Mouse (Mus musculus): ENCODE data around the gene Ifitm6. TPM values are rescaled to one million over a fixed set of nuclear protein-coding genes. Genes with fewer than 3 reads are reported as not detected.
A peak's percentile ranks its signal among the peaks of the same experiment; 100 is the strongest.

Gene Ifitm6
- polyA plus RNA-seq, 1 experiment from 2014 or later = 1.5 TPM

DNA sequence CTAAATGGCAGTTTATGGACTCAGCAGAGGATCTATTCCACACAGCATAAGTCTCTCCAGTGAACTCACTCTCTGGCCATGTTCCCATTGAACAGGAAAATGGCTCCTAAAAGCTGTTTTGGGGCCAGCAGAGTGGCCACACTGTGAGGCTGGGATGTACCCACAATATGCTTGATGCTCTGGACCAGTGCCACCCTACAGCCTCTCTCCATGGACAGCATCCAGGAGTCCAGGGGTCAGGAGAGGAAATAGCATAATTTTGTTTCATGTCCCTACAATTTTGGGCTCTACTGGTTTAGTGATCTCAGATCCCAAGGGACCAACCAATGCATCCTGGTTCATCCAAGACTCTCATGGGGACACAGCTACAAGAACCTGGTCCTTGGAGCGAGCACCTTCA is 39.8 kb upstream of the Ifitm6 start:
- Histone ChIP-seq H3K4me3 (ENCODE audit: low read length) (no peak overlapping the region), H3K27me3 (ENCODE audit: insufficient read depth, low read length) (no peaks in the 10 kb centered on the region), H3K27ac (ENCODE audit: low read length) (no peak overlapping the region), H3K36me3 (ENCODE audit: insufficient read depth, low read length) (no peaks in the 10 kb centered on the region), H3K4me1 (ENCODE audit: insufficient read depth, low read length) (peaks cover 10% of the 10 kb centered on the region; the same call in 1 of the 2 replicates), H3K9ac (replicated peaks; ENCODE audit: low read length) (no peak overlapping the region), H3K4me2 (replicated peaks; ENCODE audit: low read depth, low read length) (no peak overlapping the region), H3K9me3 (ENCODE audit: low read length) (no peaks in the 10 kb centered on the region)
- no peak for ATAC-seq (ENCODE audit: low FRiP score, low TSS enrichment)
- 96% methylated on average over 1 of the region's 1 CpGs for WGBS

DNA sequence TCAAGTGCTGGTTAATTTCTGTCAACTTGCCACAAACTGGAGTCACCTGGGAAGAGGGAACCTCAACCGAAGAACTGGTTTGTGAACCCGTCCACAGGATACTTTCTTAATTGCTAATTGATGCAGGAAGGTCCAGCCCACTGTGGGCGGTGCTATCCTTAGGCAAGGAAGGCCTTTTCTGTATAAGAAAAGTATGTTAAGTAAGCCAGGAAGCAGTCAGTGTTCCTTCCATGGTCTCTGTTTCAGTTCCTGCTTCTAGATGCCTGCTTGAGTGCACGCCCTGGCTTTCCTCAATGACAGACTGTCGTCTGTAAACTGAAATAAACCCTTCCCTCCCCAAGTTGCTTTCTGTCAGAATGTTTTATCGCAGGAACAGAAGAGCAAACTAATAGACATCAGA is 39.3 kb upstream of the Ifitm6 start:
- no peak overlapping the region for H3K9ac ChIP-seq (replicated peaks; ENCODE audit: low read length)
- H3K4me1 ChIP-seq (ENCODE audit: insufficient read depth, low read length) = peaks cover 10% of the 10 kb centered on the region; the same call in 1 of the 2 replicates
- no peak overlapping the region for H3K4me2 ChIP-seq (replicated peaks; ENCODE audit: low read depth, low read length)
- H3K27ac ChIP-seq (ENCODE audit: low read length) = no peak overlapping the region
- no peaks in the 10 kb centered on the region for H3K27me3 ChIP-seq (ENCODE audit: insufficient read depth, low read length)
- no peak overlapping the region for H3K4me3 ChIP-seq (ENCODE audit: low read length)
- H3K36me3 ChIP-seq (ENCODE audit: insufficient read depth, low read length) = no peaks in the 10 kb centered on the region
- ATAC-seq (ENCODE audit: low FRiP score, low TSS enrichment) = no peak
- WGBS = 87% methylated on average over 6 of the region's 6 CpGs
- H3K9me3 ChIP-seq (ENCODE audit: low read length) = no peaks in the 10 kb centered on the region

DNA sequence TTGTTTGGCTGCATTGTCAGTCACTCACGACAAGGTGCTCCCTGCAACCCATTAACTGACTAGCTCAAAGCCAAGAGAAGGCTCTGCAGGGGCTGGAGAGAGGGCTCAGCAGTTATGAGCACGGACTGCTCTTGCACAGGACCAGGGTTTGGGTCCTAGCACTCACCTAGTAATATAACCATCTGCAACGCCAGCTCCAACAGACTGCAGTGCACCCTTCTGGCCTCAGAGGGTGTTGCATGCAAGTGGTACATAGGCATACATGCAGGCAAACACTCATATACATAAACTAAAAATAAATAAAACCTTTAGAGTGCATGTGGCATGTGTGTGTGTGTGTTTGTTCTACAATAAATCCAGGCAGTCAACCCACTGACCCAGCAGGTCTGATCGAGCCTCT is 38.1 kb upstream of the Ifitm6 start:
- Histone ChIP-seq H3K4me3 (ENCODE audit: low read length) (no peak overlapping the region), H3K9me3 (ENCODE audit: low read length) (no peaks in the 10 kb centered on the region), H3K9ac (replicated peaks; ENCODE audit: low read length) (no peak overlapping the region), H3K36me3 (ENCODE audit: insufficient read depth, low read length) (no peaks in the 10 kb centered on the region), H3K4me2 (replicated peaks; ENCODE audit: low read depth, low read length) (no peak overlapping the region), H3K27me3 (ENCODE audit: insufficient read depth, low read length) (no peaks in the 10 kb centered on the region), H3K27ac (ENCODE audit: low read length) (no peak overlapping the region), H3K4me1 (ENCODE audit: insufficient read depth, low read length) (peaks cover 5% of the 10 kb centered on the region; the same call in 1 of the 2 replicates)
- WGBS = 86% methylated on average over 4 of the region's 4 CpGs
- ATAC-seq (ENCODE audit: low FRiP score, low TSS enrichment) = no peak

DNA sequence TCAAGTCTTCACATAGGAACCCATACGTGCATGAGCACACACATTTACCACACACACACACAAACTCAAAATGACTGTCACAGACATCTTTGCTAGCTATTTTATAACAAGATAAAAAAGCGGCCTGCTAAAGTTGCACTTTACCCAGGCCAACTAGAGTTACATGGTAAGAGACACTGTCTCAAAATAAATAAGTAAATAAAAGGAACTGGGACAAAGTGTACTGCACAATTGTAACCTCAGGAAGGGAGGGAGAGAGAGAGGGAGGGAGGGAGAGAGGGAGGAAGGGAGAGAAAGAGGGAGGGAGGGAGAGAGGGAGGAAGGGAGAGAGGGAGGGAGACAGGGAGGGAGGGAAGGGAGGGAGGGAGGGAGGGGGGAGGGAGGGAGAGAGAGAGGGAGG is 34.7 kb upstream of the Ifitm6 start:
- Histone ChIP-seq H3K36me3 (ENCODE audit: insufficient read depth, low read length) (no peaks in the 10 kb centered on the region), H3K27ac (ENCODE audit: low read length) (no peak overlapping the region), H3K4me3 (ENCODE audit: low read length) (no peak overlapping the region), H3K9ac (replicated peaks; ENCODE audit: low read length) (no peak overlapping the region), H3K4me2 (replicated peaks; ENCODE audit: low read depth, low read length) (no peak overlapping the region), H3K9me3 (ENCODE audit: low read length) (no peaks in the 10 kb centered on the region), H3K27me3 (ENCODE audit: insufficient read depth, low read length) (no peaks in the 10 kb centered on the region), H3K4me1 (ENCODE audit: insufficient read depth, low read length) (peaks cover 9% of the 10 kb centered on the region; the same call in 1 of the 2 replicates)
- WGBS = 83% methylated on average over 2 of the region's 2 CpGs
- ATAC-seq (ENCODE audit: low FRiP score, low TSS enrichment) = no peak

DNA sequence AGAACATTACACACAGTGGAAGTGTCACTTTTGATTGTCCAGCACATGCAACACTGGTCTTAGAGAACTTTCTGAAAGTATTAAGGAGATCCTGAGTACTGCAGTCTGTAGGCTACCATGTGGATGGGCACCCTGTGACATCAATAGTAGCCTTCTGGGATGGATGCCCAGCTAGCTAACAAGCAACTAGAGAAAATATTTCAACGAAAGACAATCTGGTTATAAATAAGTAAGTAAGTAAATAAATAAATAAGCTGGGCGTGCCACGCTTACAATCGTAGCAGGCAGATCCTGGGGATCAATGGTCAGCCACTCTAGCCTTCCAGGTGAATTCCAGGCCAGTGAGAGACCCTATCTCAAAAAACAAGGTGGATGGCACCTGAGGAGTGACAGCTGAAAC is 34.3 kb upstream of the Ifitm6 start:
- ATAC-seq (ENCODE audit: low FRiP score, low TSS enrichment) = no peak
- Histone ChIP-seq H3K27ac (ENCODE audit: low read length) (no peak overlapping the region), H3K36me3 (ENCODE audit: insufficient read depth, low read length) (no peaks in the 10 kb centered on the region), H3K9me3 (ENCODE audit: low read length) (no peaks in the 10 kb centered on the region), H3K4me2 (replicated peaks; ENCODE audit: low read depth, low read length) (no peak overlapping the region), H3K9ac (replicated peaks; ENCODE audit: low read length) (no peak overlapping the region), H3K4me1 (ENCODE audit: insufficient read depth, low read length) (peaks cover 13% of the 10 kb centered on the region; the same call in 1 of the 2 replicates), H3K27me3 (ENCODE audit: insufficient read depth, low read length) (no peaks in the 10 kb centered on the region), H3K4me3 (ENCODE audit: low read length) (no peak overlapping the region)
- 85% methylated on average over 4 of the region's 4 CpGs for WGBS

DNA sequence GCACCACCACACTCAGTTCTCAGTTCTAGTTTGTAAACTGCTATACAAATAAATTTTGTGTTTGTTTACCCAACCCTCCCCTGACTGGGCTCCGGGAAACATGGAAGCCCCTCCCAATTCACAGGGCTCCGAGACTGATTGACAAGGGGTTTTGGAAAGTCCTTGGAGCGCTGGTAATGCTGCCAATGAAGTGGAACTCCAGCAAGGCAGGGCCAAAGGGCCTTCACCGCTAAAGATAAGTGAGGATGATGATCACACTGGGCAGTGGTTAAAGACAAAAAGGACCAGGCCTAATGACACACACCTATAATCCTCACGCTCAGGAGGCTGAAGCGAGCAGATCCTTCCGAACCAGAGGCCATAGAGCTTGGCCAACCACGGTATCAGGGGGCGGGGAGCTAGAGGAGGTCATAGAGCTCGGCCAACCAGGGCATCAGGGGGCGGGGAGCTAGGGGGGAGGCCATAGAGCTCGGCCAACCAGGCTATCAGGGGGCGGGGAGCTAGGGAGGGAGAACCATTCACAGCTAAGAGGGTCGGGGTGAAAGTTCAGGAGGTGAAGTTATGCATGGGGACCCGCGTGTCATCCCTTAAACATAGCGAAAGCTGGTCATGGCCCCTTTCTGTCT is 33.4 kb upstream of the Ifitm6 start:
- Histone ChIP-seq H3K4me3 (ENCODE audit: low read length) (no peak overlapping the region), H3K4me1 (ENCODE audit: insufficient read depth, low read length) (peaks cover 19% of the 10 kb centered on the region; the same call in 1 of the 2 replicates), H3K27me3 (ENCODE audit: insufficient read depth, low read length) (no peaks in the 10 kb centered on the region), H3K4me2 (replicated peaks; ENCODE audit: low read depth, low read length) (no peak overlapping the region), H3K36me3 (ENCODE audit: insufficient read depth, low read length) (no peaks in the 10 kb centered on the region), H3K27ac (ENCODE audit: low read length) (no peak overlapping the region), H3K9me3 (ENCODE audit: low read length) (no peaks in the 10 kb centered on the region), H3K9ac (replicated peaks; ENCODE audit: low read length) (no peak overlapping the region)
- WGBS = 70% methylated on average over 17 of the region's 17 CpGs
- ATAC-seq (ENCODE audit: low FRiP score, low TSS enrichment) = no peak

DNA sequence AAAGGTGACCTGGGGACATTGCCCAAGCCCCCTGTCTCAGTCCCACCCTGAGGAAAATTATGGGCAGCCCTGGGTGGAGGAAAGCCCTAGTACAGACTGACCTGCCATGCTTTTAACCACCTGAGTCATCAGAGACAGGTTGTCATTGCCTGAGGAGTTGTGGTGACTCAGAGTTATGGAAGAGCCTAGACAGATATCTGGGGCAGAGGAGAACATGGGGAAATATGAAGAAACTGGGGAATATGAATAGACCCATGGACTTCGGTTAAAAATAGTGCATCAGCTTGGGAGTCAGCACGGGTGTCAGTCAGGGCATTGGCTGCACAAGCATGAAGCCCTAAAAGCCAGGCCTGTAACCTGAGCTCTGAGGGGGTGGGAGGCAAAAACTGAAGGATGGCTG is 31.6 kb upstream of the Ifitm6 start:
- ATAC-seq (ENCODE audit: low FRiP score, low TSS enrichment) = no peak
- Histone ChIP-seq H3K27ac (ENCODE audit: low read length) (no peak overlapping the region), H3K9me3 (ENCODE audit: low read length) (no peaks in the 10 kb centered on the region), H3K36me3 (ENCODE audit: insufficient read depth, low read length) (no peaks in the 10 kb centered on the region), H3K27me3 (ENCODE audit: insufficient read depth, low read length) (no peaks in the 10 kb centered on the region), H3K9ac (replicated peaks; ENCODE audit: low read length) (no peak overlapping the region), H3K4me2 (replicated peaks; ENCODE audit: low read depth, low read length) (no peak overlapping the region), H3K4me1 (ENCODE audit: insufficient read depth, low read length) (peaks cover 19% of the 10 kb centered on the region; the same call in 1 of the 2 replicates), H3K4me3 (ENCODE audit: low read length) (no peak overlapping the region)
- WGBS = 66% methylated on average over 2 of the region's 2 CpGs

DNA sequence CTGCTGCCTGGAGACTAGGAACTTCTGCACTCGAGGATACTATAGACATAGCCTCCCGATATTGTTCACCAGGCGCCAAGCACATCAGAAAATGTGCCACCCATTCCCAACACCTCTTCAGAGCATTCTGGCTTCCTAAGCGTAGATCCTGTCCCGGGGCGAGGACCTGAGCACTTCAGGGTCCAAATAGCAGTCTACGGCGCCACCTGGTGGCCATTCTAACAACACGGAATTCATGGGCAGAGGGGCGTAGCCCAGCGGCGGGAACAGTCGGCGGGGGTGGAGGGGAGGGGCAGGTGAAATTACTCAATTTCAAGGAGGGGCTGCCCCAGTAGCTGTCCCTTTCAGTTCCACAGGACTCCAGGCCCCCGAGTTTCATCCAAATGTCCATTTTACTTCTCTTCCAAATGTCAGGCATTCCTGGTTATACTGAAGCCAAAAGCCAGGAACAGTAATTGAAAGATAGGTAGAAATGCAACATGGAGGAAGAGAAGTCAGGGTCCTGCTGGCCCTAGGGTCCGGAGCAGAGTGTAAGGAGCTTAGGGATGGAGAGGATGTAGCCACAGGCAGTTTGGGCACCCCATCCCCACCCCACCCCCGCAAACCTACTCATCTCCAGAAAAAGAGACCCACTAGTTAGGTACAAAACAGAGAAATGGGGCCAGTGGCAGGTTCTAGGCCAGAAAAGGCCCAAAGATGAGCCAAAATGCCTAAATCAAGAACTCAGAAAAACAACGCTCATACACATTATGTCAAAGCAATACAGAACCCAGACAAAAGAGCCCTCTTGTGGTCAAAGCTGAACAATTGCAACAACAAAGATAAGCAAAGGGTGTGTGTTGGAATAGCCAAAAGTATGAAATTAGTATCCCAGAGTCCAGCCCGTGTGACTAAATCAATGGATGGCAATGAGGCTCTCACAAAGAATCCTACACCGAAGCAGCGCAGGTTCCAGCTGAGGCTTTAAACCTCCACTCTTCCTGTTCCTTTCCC is 30.8 kb upstream of the Ifitm6 start:
- peak; percentile 90 for ATAC-seq (ENCODE audit: low FRiP score, low TSS enrichment)
- H3K9me3 ChIP-seq (ENCODE audit: low read length) = no peaks in the 10 kb centered on the region
- H3K9ac ChIP-seq (replicated peaks; ENCODE audit: low read length) = peak overlapping the region; percentile 65
- H3K4me1 ChIP-seq (ENCODE audit: insufficient read depth, low read length) = peaks cover 19% of the 10 kb centered on the region; the same call in 1 of the 2 replicates
- no peaks in the 10 kb centered on the region for H3K36me3 ChIP-seq (ENCODE audit: insufficient read depth, low read length)
- H3K4me2 ChIP-seq (replicated peaks; ENCODE audit: low read depth, low read length) = peak overlapping the region; percentile 86
- peak overlapping the region; percentile 95 for H3K27ac ChIP-seq (ENCODE audit: low read length)
- WGBS = 8% methylated on average over 21 of the region's 21 CpGs
- no peaks in the 10 kb centered on the region for H3K27me3 ChIP-seq (ENCODE audit: insufficient read depth, low read length)
- peak overlapping the region; percentile 43 for H3K4me3 ChIP-seq (ENCODE audit: low read length)

DNA sequence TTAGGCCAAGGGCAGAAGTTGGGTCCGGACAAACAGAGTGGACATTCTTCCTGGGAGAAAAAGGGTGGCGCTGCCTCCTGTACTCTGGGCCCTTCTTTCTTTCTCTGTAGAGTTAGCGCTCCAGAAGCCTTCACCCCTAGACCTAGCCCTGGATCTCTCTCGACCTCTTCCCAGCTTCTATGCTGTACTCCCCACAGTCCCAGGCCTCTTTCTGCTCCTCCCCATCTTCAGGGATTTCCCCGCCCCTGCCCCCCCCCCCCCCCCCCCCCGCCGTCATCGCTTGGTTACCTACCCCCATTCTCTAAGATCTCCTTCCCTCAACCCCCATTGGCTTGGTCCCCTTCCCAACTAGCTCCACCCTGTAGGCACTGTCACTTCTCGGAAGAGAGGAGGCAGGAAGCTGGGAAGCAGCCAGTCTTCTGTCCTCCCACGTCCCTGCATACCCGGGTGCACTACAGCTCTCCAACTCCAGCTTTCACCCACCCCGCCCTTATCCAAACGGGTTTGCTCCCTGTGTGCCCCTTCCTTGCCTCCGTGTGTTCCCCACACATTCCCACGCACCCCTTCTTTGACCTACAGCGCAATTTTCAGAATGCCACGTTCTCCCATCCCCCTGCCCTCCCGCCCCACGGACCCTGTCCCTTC is 30.0 kb upstream of the Ifitm6 start:
- Histone ChIP-seq H3K9ac (replicated peaks; ENCODE audit: low read length) (peak overlapping the region; percentile 65), H3K4me1 (ENCODE audit: insufficient read depth, low read length) (peaks cover 19% of the 10 kb centered on the region; the same call in 1 of the 2 replicates), H3K4me3 (ENCODE audit: low read length) (peak overlapping the region; percentile 43), H3K27ac (ENCODE audit: low read length) (peak overlapping the region; percentile 95), H3K36me3 (ENCODE audit: insufficient read depth, low read length) (no peaks in the 10 kb centered on the region), H3K27me3 (ENCODE audit: insufficient read depth, low read length) (no peaks in the 10 kb centered on the region), H3K4me2 (replicated peaks; ENCODE audit: low read depth, low read length) (peak overlapping the region; percentile 86), H3K9me3 (ENCODE audit: low read length) (no peaks in the 10 kb centered on the region)
- WGBS = 5% methylated on average over 14 of the region's 19 CpGs
- ATAC-seq (ENCODE audit: low FRiP score, low TSS enrichment) = peak; percentile 93

Measured in kidney, embryonic 16.5 days (tissue).